Mouse (Mus musculus) spleen, postnatal 14 days (tissue): ENCODE results near the gene Cxcr4.
A peak's percentile ranks its signal among the peaks of the same experiment; 100 is the strongest.

Source experiments
- DNase-seq, 2 experiments: peaks; one replicate each; pipeline ENCODE4 v3.0.0; 2021 to 2022; ENCODE audit warnings: low spot score in 2 of 2

The Cxcr4 gene

GRCm38 (mm10) chr1:128569992-128570648 lies 22.0 kb downstream of the Cxcr4 start:
- no peak for DNase-seq

- no peak for DNase-seq
These were observed 24.6 kb downstream of the Cxcr4 start for GRCm38 (mm10) chr1:128567224-128568197.

GRCm38 (mm10) chr1:128563905-128564304 lies 28.2 kb downstream of the Cxcr4 start:
- DNase-seq, result no peak

GRCm38 (mm10) chr1:128561325-128561874 lies 30.7 kb downstream of the Cxcr4 start:
- DNase-seq, result no peak

- peak; percentile 45 to 49 for DNase-seq
These were observed 31.4 kb downstream of the Cxcr4 start for GRCm38 (mm10) chr1:128560452-128561324.

- no peak for DNase-seq
These were observed 34.1 kb downstream of the Cxcr4 start for GRCm38 (mm10) chr1:128557953-128558352.

- peak in 1 of 2 experiments; percentile 26 for DNase-seq
These were observed 39.5 kb downstream of the Cxcr4 start for GRCm38 (mm10) chr1:128552545-128552944.

GRCm38 (mm10) chr1:128551743-128552397 lies 40.2 kb downstream of the Cxcr4 start:
- no peak for DNase-seq

- no peak for DNase-seq
These were observed 42.7 kb downstream of the Cxcr4 start for GRCm38 (mm10) chr1:128549442-128549841.

GRCm38 (mm10) chr1:128549007-128549406 lies 43.1 kb downstream of the Cxcr4 start:
- DNase-seq, result no peak

- DNase-seq, result no peak
These were observed 43.7 kb downstream of the Cxcr4 start for GRCm38 (mm10) chr1:128548220-128548998.

- no peak for DNase-seq
These were observed 46.4 kb downstream of the Cxcr4 start for GRCm38 (mm10) chr1:128545672-128546071.

GRCm38 (mm10) chr1:128543137-128543536 lies 49.0 kb downstream of the Cxcr4 start:
- DNase-seq, result no peak

GRCm38 (mm10) chr1:128542555-128542954 lies 49.5 kb downstream of the Cxcr4 start:
- no peak for DNase-seq

- DNase-seq, result no peak
These were observed 51.9 kb downstream of the Cxcr4 start for GRCm38 (mm10) chr1:128540213-128540612.

- no peak for DNase-seq
These were observed 52.5 kb downstream of the Cxcr4 start for GRCm38 (mm10) chr1:128539555-128539954.
